Mouse (Mus musculus) small intestine, adult 2 months (tissue): ENCODE data around the gene Ppp1r2. TPM values are rescaled to one million over a fixed set of nuclear protein-coding genes. Genes with fewer than 3 reads are reported as not detected.
A peak's percentile ranks its signal among the peaks of the same experiment; 100 is the strongest.

Experiments
- H3K27ac ChIP-seq: fragments of 200-500 bp; 2 replicates; pipeline ENCODE4 v1.5.1; 2012; ENCODE audit warnings: low read depth, low read length, control low read depth, inconsistent platforms; ENCODE audit not compliant: insufficient read depth
- H3K27me3 ChIP-seq: fragments of 200-500 bp; 2 replicates; pipeline ENCODE4 v1.6.1; 2012; ENCODE audit warnings: mild to moderate bottlenecking, moderate library complexity, low read length, inconsistent platforms; ENCODE audit not compliant: control insufficient read depth, insufficient read depth
- H3K36me3 ChIP-seq: fragments of 200-500 bp; 2 replicates; pipeline ENCODE4 v1.6.1; 2012; ENCODE audit warnings: mild to moderate bottlenecking, low read length, control low read depth, inconsistent platforms; ENCODE audit not compliant: control insufficient read depth, insufficient read depth
- H3K4me1 ChIP-seq: fragments of 200-500 bp; 2 replicates; pipeline ENCODE4 v1.6.1; 2012; ENCODE audit warnings: low read length, inconsistent platforms, mixed read lengths; ENCODE audit not compliant: control insufficient read depth, insufficient read depth, insufficient read length
- H3K4me3 ChIP-seq: fragments of 200-500 bp; 2 replicates; pipeline ENCODE4 v1.5.1; 2012; ENCODE audit warnings: low read depth, mild to moderate bottlenecking, control low read depth, inconsistent platforms, low read length, moderate library complexity
- CTCF ChIP-seq: fragments of 200-500 bp; IDR thresholded peaks from 2 replicates; pipeline ENCODE4 v1.5.1; 2012; ENCODE audit warnings: low read depth, mild to moderate bottlenecking, control low read depth, inconsistent platforms, low read length, moderate library complexity, mixed read lengths; ENCODE audit not compliant: insufficient replicate concordance, insufficient read length; ENCODE audit errors: extremely low read depth
- POLR2A ChIP-seq: fragments of 200-500 bp; IDR thresholded peaks from 2 replicates; pipeline ENCODE4 v1.6.1; 2012; ENCODE audit warnings: low read depth, mild to moderate bottlenecking, control low read depth, inconsistent platforms, low read length, moderate library complexity
- WGBS: fragments of 180-500 bp; shearing (Covaris S2); methylation state at CpG from one replicate; pipeline ENCODE4 v1.1.7; 2018; 5-methylcytosine and 5-hydroxymethylcytosine counted together
- polyA plus RNA-seq: library from polyadenylated mRNA; depleted of rRNA; stranded (reverse); fragments of >200 nt; gene quantifications from 2 replicates; pipeline ENCODE4 v1.2.3, GENCODE M21; 2012

Ppp1r2 gene
- polyA plus RNA-seq, 1 experiment = 83.9 TPM

DNA sequence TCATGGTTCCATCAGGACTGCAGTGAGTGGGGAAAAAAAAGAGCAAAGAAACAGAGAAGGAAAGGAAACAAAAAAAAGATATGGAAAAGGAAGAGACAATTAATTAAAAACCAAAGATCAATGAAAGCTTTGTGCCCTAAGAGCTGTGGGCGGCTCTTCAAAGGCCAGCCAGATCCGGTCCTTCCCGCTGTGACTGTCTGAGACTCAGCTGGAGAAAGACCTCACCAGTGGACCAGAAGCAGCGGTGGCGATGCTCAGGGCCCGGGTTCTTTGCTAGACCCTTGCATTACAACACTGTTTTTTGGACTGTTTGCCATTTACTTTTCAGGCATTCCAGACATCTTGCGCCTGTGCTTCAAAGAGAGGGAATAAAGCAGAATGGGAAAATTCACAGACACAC lies 25.4 kb upstream of the Ppp1r2 start:
- Histone ChIP-seq H3K4me1 (no peaks in the 10 kb centered on the region), H3K36me3 (no peaks in the 10 kb centered on the region), H3K27ac (no peak overlapping the region), H3K4me3 (no peak overlapping the region), H3K27me3 (no peaks in the 10 kb centered on the region)
- WGBS = 44% methylated on average over 7 of the region's 7 CpGs
- TF ChIP-seq CTCF = no peak
- TF ChIP-seq POLR2A = no peak

DNA sequence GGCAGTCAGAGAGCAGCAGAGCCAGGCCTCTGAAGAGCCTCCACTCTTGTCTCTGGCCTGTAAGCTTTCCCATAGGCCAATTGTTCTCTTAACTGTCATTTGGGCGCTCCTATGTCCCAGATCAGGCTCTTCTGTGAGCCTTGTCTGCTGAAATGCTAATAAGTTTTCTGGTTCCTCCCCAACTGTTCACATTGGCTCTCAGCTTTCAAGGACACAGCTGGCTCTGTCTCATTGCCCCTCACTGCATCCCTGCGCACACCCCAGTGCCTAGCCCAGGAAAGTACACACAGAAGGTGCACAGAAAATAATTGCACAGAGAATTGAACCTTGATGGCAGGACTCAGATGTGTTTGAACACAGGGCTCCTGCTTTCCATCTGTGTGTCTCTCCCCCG lies 24.9 kb upstream of the Ppp1r2 start:
- H3K27ac ChIP-seq = no peak overlapping the region
- TF ChIP-seq CTCF (no peak), POLR2A (no peak)
- H3K4me1 ChIP-seq = no peaks in the 10 kb centered on the region
- 71% methylated on average over 3 of the region's 3 CpGs for WGBS
- no peak overlapping the region for H3K4me3 ChIP-seq
- no peaks in the 10 kb centered on the region for H3K36me3 ChIP-seq
- H3K27me3 ChIP-seq = no peaks in the 10 kb centered on the region

GRCm38 (mm10) chr16:31299164-31299959 lies 24.3 kb upstream of the Ppp1r2 start:
- no peaks in the 10 kb centered on the region for H3K27me3 ChIP-seq
- no peak for TF ChIP-seq CTCF
- no peak for TF ChIP-seq POLR2A
- H3K36me3 ChIP-seq = no peaks in the 10 kb centered on the region
- WGBS = 78% methylated on average over 11 of the region's 11 CpGs
- no peaks in the 10 kb centered on the region for H3K4me1 ChIP-seq
- no peak overlapping the region for H3K4me3 ChIP-seq
- H3K27ac ChIP-seq = no peak overlapping the region

GRCm38 (mm10) chr16:31297113-31297512 lies 22.0 kb upstream of the Ppp1r2 start:
- Histone ChIP-seq H3K4me1 (no peaks in the 10 kb centered on the region), H3K4me3 (no peak overlapping the region), H3K27me3 (no peaks in the 10 kb centered on the region), H3K27ac (no peak overlapping the region), H3K36me3 (no peaks in the 10 kb centered on the region)
- TF ChIP-seq POLR2A (no peak), CTCF (no peak)
- WGBS = 80% methylated on average over 7 of the region's 7 CpGs

DNA sequence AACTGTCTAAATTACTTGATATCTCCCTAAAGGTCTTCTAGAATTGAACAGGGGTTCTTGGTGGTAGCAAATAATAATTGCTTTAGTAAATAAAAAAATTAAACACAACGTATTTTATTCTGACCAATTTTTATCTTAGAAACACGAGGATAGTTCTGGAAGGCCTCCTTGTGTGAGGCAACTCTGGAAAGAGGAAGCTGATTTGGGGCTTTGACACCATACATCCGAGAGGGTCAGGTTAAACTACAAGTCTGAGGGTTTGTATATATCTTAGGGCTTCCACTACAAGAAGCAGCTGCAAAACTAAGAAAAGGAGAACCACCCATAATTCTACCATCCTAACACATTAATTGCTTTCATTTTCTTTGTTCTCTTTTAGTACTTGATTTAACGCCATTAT lies 18.7 kb upstream of the Ppp1r2 start:
- TF ChIP-seq POLR2A = no peak
- no peak for TF ChIP-seq CTCF
- peaks cover 8% of the 10 kb centered on the region; the same call in 1 of the 2 replicates for H3K4me1 ChIP-seq
- no peaks in the 10 kb centered on the region for H3K27me3 ChIP-seq
- no peak overlapping the region for H3K27ac ChIP-seq
- H3K4me3 ChIP-seq = no peak overlapping the region
- WGBS = 54% methylated on average over 4 of the region's 4 CpGs
- H3K36me3 ChIP-seq = no peaks in the 10 kb centered on the region

DNA sequence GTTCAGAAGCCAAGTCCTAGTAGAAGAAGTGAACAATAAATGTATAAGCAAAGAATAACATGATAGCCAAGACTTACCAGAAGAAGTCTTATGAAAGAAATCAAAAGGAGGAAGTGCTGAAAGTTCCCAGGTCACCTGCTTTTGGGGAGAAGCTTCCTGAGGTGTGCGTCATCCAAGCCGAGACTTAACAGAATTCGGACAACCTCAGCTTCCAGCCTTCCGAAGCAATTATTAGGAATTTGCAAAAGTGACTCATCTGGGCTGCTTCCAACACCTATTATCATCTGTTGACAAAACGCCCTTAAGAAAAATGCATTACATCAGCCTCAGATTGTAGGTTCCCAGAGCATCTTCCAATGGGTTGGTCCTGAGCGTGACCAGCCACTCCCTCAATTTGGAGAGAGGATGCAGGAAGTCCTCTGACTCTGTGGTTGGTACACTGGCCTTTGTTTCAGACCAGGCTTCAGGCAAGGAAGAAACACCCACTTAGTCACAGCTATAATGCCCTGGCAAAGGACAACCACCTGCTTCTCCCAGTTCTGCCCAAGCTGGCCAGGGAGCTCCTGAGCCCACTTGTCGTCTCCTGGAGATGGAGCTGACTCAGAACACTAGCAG lies 15.8 kb upstream of the Ppp1r2 start:
- no peak for TF ChIP-seq CTCF
- TF ChIP-seq POLR2A = no peak
- Histone ChIP-seq H3K4me1 (peaks cover 8% of the 10 kb centered on the region; the same call in 1 of the 2 replicates), H3K36me3 (no peaks in the 10 kb centered on the region), H3K27me3 (no peaks in the 10 kb centered on the region), H3K27ac (peak overlapping the region; percentile 60), H3K4me3 (no peak overlapping the region)
- WGBS = 7% methylated on average over 7 of the region's 7 CpGs

DNA sequence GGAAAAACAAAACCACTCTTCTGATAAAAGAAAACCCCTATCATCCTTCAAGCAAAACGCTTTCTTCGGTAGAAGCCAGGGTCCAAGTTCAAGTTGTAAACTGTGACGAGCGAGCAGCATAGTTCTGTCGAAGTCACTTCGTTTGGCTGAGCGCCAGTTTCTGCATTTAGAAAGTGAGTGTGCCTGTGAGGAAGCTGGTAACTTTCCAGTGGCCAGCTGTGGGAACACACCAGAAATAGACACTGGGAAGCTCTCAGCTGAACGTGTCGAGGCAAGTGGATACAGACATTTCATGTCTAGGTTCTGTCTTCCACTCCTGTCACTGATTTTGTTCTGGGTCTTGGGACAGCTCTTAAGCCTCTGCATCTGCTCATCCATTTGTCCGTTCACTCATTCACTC lies 15.2 kb upstream of the Ppp1r2 start:
- H3K4me3 ChIP-seq = no peak overlapping the region
- H3K36me3 ChIP-seq = no peaks in the 10 kb centered on the region
- H3K27me3 ChIP-seq = no peaks in the 10 kb centered on the region
- WGBS = 6% methylated on average over 10 of the region's 10 CpGs
- peak overlapping the region; percentile 60 for H3K27ac ChIP-seq
- TF ChIP-seq POLR2A (no peak), CTCF (no peak)
- H3K4me1 ChIP-seq = peaks cover 8% of the 10 kb centered on the region; the same call in 1 of the 2 replicates
